Mouse (Mus musculus) ES-E14 (cell line): ENCODE data around the gene Speer4d. TPM values are rescaled to one million over a fixed set of nuclear protein-coding genes. Genes with fewer than 3 reads are reported as not detected.
"Not testable (repeated sequence)": the region's sequence is repeated elsewhere in the genome, so short reads cannot be mapped to it uniquely, and the experiment has no call there.

Experiments
- DNase-seq: peaks from one replicate; pipeline ENCODE4 v3.0.0-alpha.2; 2013; ENCODE audit warnings: low read depth, low spot score
- H3K27ac ChIP-seq: 2 replicates; pipeline ENCODE4 v1.5.1; 2012; ENCODE audit warnings: low read depth, mild to moderate bottlenecking, low read length, moderate library complexity, mixed read lengths; ENCODE audit not compliant: poor library complexity, insufficient read depth, severe bottlenecking
- H3K36me3 ChIP-seq: 2 replicates; pipeline ENCODE4 v1.6.1; 2012; ENCODE audit warnings: mild to moderate bottlenecking, low read length, moderate library complexity, mixed read lengths; ENCODE audit not compliant: control insufficient read depth, poor library complexity, insufficient read depth, severe bottlenecking
- H3K4me1 ChIP-seq, 2 experiments: fragments of 150-350 bp in 1 of 2; sonication (generic) in 1 of 2; 2 replicates each; pipeline ENCODE4 v1.6.1; 2012; ENCODE audit warnings: low read length in 2 of 2, mild to moderate bottlenecking in 1 of 2, mixed read lengths in 1 of 2; ENCODE audit not compliant: control insufficient read depth in 2 of 2, insufficient read depth in 2 of 2, poor library complexity in 1 of 2
- H3K4me3 ChIP-seq, 2 experiments: fragments of 150-350 bp in 1 of 2; sonication (generic) in 1 of 2; 2 replicates each; pipeline ENCODE4 v1.5.1; 2012; ENCODE audit warnings: low read length in 2 of 2, low read depth in 1 of 2, mild to moderate bottlenecking in 1 of 2, mixed read lengths in 1 of 2; ENCODE audit not compliant: insufficient read depth in 1 of 2, poor library complexity in 1 of 2, severe bottlenecking in 1 of 2
- H3K9ac ChIP-seq: 2 replicates; pipeline ENCODE4 v1.6.1; 2012; ENCODE audit warnings: low read depth, mild to moderate bottlenecking, low read length, mixed read lengths; ENCODE audit not compliant: poor library complexity, insufficient read depth, severe bottlenecking
- H3K9me3 ChIP-seq: fragments of 150-350 bp; sonication (generic); 2 replicates; pipeline ENCODE4 v1.6.1; 2012; ENCODE audit warnings: low read depth, mild to moderate bottlenecking, low read length; ENCODE audit not compliant: control insufficient read depth, insufficient read depth
- ZNF384 ChIP-seq: IDR thresholded peaks from 2 replicates; pipeline ENCODE4 v1.6.1; 2012; ENCODE audit warnings: low read depth, low read length, inconsistent platforms
- in situ Hi-C, 2 experiments: fragments of 600-800 bp; cut with MboI; formaldehyde crosslinking; loops; one replicate each; pipeline ENCODE4 v1.15.1; 2025; ENCODE audit warnings: low sequenced_read_pairs in 2 of 2, inconsistent platforms in 1 of 2; ENCODE audit not compliant: unreplicated experiment in 2 of 2
- total RNA-seq: library from RNA; depleted of rRNA; stranded (reverse); fragments of 300-350 nt; gene quantifications from 2 replicates; pipeline ENCODE4 v1.2.3, GENCODE M21; 2012; rRNA removed

The Speer4d gene
- not detected in 2 replicates for total RNA-seq

DNA sequence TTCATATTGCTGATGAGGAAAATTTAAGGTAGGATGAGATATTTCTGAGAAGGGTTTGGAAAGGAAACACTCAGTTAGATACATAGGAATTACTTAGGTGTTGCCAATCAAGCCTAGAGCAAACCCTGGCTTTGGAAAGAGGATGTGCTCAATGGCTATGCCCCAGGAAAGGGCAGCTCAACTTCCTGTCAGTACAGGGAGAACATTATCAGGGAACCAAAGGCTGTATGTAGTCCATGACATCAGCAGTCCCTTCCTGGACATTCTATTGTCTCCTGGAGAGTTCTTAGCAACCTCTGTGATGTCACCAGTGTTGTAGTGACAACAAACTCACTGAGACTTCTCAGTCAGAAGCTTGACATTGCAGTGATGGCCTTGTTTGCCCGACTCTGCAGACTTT lies at the start of gene Speer4d:
TSS of gene Speer4d (plus strand) at position 301 of the 400 bp plus-strand sequence.
- H3K9ac ChIP-seq, H3K27ac ChIP-seq, DNase-seq, H3K36me3 ChIP-seq, H3K9me3 ChIP-seq, H3K4me1 ChIP-seq, H3K4me3 ChIP-seq, in situ Hi-C loops: not testable (repeated sequence)

DNA sequence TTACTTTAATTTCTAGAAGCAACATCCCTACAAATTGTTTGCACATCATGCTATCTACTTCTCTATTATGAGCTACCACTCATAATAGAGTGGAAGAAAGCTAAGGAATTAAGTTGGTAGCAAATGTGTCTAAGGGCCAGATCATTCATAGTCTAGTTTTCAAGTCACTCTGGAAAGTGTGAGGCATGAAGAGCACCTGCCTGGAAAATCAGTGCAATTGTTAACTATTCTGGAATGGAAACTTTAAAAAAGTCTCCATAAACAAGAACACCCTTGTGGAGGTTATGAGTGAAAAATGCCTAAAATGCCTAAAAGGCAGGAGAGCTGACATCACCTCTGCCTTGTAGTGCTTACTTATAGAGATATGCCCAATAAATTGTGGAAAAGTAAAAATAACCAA lies 45.1 kb upstream of the Speer4d start:
- H3K27ac ChIP-seq, H3K4me3 ChIP-seq, H3K36me3 ChIP-seq, H3K4me1 ChIP-seq, in situ Hi-C loops, H3K9ac ChIP-seq, DNase-seq, H3K9me3 ChIP-seq: not testable (repeated sequence)

DNA sequence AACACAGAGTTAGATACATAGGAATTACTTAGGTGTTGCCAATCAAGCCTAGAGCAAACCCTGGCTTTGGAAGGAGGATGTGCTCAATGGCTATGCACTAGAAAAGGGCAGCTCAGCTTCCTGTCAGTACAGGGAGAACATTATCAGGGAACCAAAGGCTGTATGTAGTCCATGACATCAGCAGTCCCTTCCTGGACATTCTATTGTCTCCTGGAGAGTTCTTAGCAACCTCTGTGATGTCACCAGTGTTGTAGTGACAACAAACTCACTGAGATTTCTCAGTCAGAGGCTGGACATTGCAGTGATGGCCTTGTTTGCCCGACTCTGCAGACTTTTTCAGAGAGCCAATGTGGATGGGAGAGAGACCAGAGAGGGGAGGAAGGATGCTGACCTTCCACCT lies 41.8 kb upstream of the Speer4d start, which contains the start of gene Gm21083:
TSS of gene Gm21083 (plus strand) at position 301 of the 400 bp plus-strand sequence.
- in situ Hi-C loops, H3K4me3 ChIP-seq, H3K9me3 ChIP-seq, H3K27ac ChIP-seq, H3K36me3 ChIP-seq, H3K9ac ChIP-seq, H3K4me1 ChIP-seq, DNase-seq: not testable (repeated sequence)

DNA sequence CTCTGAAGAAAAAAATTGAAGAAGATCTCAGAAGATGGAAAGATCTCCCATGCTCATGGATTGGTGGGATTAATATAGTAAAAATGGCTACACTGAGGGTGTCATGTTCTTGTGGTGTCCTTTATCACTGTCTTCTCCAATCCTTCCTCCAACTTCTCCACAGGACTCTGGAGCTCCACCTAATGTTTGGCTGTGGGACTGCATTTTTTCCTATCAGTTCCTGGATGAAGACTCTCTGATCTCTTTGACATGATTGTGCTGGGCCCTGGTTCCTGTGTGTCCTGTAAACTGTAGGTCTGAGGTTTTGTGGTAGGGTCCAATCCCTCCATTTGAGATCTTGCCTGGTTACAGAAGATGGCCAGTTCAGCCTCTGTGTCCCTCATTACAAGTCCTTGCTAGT lies 32.5 kb upstream of the Speer4d start:
- not testable (repeated sequence) for H3K27ac ChIP-seq

GRCm38 (mm10) chr5:15588291-15588690 lies 30.6 kb upstream of the Speer4d start:
- H3K36me3 ChIP-seq, H3K4me1 ChIP-seq, in situ Hi-C loops, H3K27ac ChIP-seq, H3K4me3 ChIP-seq, H3K9me3 ChIP-seq, H3K9ac ChIP-seq: not testable (repeated sequence)
- peak; percentile 83 for TF ChIP-seq ZNF384
- peak; percentile 42 for DNase-seq

More for the DNA sequence above, 32.5 kb upstream of the Speer4d start:
- in situ Hi-C loops, H3K9me3 ChIP-seq, H3K9ac ChIP-seq, H3K36me3 ChIP-seq, H3K4me1 ChIP-seq, H3K4me3 ChIP-seq: not testable (repeated sequence)
- DNase-seq, result peak; percentile 27

DNA sequence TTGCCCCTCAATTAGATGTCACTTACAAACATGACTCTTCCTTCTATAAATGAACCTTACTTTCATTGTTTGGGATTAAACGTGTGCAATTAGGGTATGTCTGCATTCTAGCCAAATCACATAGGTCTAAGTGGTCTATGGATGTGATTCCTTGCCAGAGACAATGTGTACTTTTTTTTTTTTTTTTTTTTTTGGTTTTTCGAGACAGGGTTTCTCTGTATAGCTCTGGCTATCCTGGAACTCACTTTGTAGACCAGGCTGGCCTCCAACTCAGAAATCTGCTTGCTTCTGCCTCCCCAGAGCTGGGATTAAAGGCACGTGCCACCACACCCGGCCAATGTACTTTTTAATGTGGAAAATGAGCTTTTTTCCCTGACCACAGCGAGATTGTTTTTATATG lies 28.2 kb upstream of the Speer4d start:
- in situ Hi-C loops, H3K27ac ChIP-seq, DNase-seq: not testable (repeated sequence)

GRCm38 (mm10) chr5:15591577-15591976 lies 27.3 kb upstream of the Speer4d start:
- H3K4me1 ChIP-seq, H3K9me3 ChIP-seq, DNase-seq, in situ Hi-C loops, H3K36me3 ChIP-seq, H3K9ac ChIP-seq, H3K27ac ChIP-seq, H3K4me3 ChIP-seq: not testable (repeated sequence)

More for the DNA sequence above, 28.2 kb upstream of the Speer4d start:
- not testable (repeated sequence) for H3K36me3 ChIP-seq, H3K4me1 ChIP-seq, H3K9me3 ChIP-seq, H3K4me3 ChIP-seq, H3K9ac ChIP-seq

DNA sequence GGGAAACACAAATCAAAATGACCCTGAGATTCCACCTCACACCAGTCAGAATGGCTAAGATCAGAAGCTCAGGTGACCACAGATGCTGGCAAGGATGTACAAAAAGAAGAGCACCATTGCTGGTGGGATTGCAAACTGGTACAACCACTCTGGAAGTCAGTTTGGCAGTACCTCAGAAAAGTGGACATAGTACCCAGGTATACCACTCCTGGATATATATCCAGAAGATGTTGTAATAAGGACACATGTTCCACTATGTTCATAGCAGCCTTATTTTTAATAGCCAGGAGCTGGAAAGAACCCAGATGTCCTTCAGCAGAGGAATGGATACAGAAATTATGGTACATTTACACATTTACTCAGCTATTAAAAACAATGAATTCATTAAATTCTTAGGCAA lies 20.0 kb upstream of the Speer4d start:
- H3K4me3 ChIP-seq, in situ Hi-C loops, H3K9me3 ChIP-seq, H3K4me1 ChIP-seq, H3K36me3 ChIP-seq, H3K9ac ChIP-seq, H3K27ac ChIP-seq, DNase-seq: not testable (repeated sequence)
